ENCODE assay signal across 8 mouse cellular contexts in genomic region chr14:32159150-32159670, GRCm38 (mm10). TPM values are rescaled to one million over a fixed set of nuclear protein-coding genes. Genes with fewer than 3 reads are reported as not detected.
A peak's percentile ranks its signal among the peaks of the same experiment; 100 is the strongest.
DNase-seq lines count a peak whose midpoint lies in the region; ATAC-seq and TF ChIP-seq lines count a peak whose summit lies in the region.

No protein-coding gene starts in this region.

- H3K4me1 ChIP-seq in neural tube, embryonic 11.5 days (ENCODE audit: control insufficient read depth, insufficient read depth, low read length): peaks cover 7% of the 10 kb centered on the region; the same call in 1 of the 2 replicates
- H3K4me1 ChIP-seq in hindbrain, embryonic 11.5 days (replicated peaks; ENCODE audit: control insufficient read depth, insufficient read depth, low read length): peaks cover 4% of the 10 kb centered on the region; the same call in 1 of the 2 replicates
- H3K4me1 ChIP-seq in liver, embryonic 15.5 days (replicated peaks): peaks cover 51% of the 10 kb centered on the region
- H3K4me1 ChIP-seq in stomach, embryonic 14.5 days (ENCODE audit: control insufficient read depth, insufficient read depth, low read length): peaks cover 11% of the 10 kb centered on the region

- no peaks in the 10 kb centered on the region for H3K9me3 ChIP-seq in neural tube, embryonic 11.5 days (ENCODE audit: control insufficient read depth, low read length)
- no peaks in the 10 kb centered on the region for H3K9me3 ChIP-seq in hindbrain, embryonic 11.5 days (ENCODE audit: control insufficient read depth, low read length)
- no peaks in the 10 kb centered on the region for H3K9me3 ChIP-seq in liver, embryonic 15.5 days (replicated peaks)
- no peaks in the 10 kb centered on the region for H3K9me3 ChIP-seq in stomach, embryonic 14.5 days (ENCODE audit: control insufficient read depth, low read depth, low read length)

- no peak overlapping the region for H3K27ac ChIP-seq in neural tube, embryonic 11.5 days (ENCODE audit: low read depth, low read length)
- H3K27ac ChIP-seq in hindbrain, embryonic 11.5 days (ENCODE audit: low read depth, low read length): no peak overlapping the region
- peak overlapping the region; percentile 98 for H3K27ac ChIP-seq in liver, embryonic 15.5 days (replicated peaks)
- H3K27ac ChIP-seq in stomach, embryonic 14.5 days (ENCODE audit: low read length): peak overlapping the region; percentile 58; the same call in 1 of the 2 replicates

- no peak for TF ChIP-seq POLR2A in brain, embryonic 14.5 days (IDR thresholded peaks at IDR 0.05; ENCODE audit: borderline replicate concordance, extremely low read depth, insufficient read depth, insufficient read length, poor library complexity, severe bottlenecking)

- peak overlapping the region; percentile 44; the same call in 1 of the 2 replicates for H3K9ac ChIP-seq in neural tube, embryonic 11.5 days (ENCODE audit: low read length)
- peak overlapping the region; percentile 83 for H3K9ac ChIP-seq in hindbrain, embryonic 11.5 days (ENCODE audit: low read depth, low read length)
- peak overlapping the region; percentile 94; the same call in 1 of the 2 replicates for H3K9ac ChIP-seq in liver, embryonic 15.5 days
- H3K9ac ChIP-seq in stomach, embryonic 14.5 days (replicated peaks; ENCODE audit: low read depth, low read length): no peak overlapping the region; the same call in 1 of the 2 replicates

- peak overlapping the region; percentile 51 for H3K4me2 ChIP-seq in neural tube, embryonic 11.5 days (ENCODE audit: low read depth)
- peak overlapping the region; percentile 84 for H3K4me2 ChIP-seq in hindbrain, embryonic 11.5 days (replicated peaks; ENCODE audit: low read depth, low read length)
- peak overlapping the region; percentile 74 for H3K4me2 ChIP-seq in liver, embryonic 15.5 days
- H3K4me2 ChIP-seq in stomach, embryonic 14.5 days (replicated peaks; ENCODE audit: low read depth, low read length): peak overlapping the region; percentile 88

- H3K4me3 ChIP-seq in neural tube, embryonic 11.5 days (ENCODE audit: low read depth, low read length): peak overlapping the region; percentile 86
- H3K4me3 ChIP-seq in hindbrain, embryonic 11.5 days (ENCODE audit: low read depth, low read length): peak overlapping the region; percentile 85
- peak overlapping the region; percentile 87 for H3K4me3 ChIP-seq in liver, embryonic 15.5 days (replicated peaks)
- H3K4me3 ChIP-seq in stomach, embryonic 14.5 days (ENCODE audit: low read depth, low read length): peak overlapping the region; percentile 68

- no peak for DNase-seq in neural tube, embryonic 11.5 days (ENCODE audit: low spot score)
- no peak for DNase-seq in neural tube, embryonic 10.5 days (ENCODE audit: extremely low spot score, low spot score)
- peak; percentile 13 for DNase-seq in brain, embryonic 14.5 days (ENCODE audit: low read depth)
- peak; percentile 25 for DNase-seq in hindbrain, embryonic 11.5 days (ENCODE audit: low spot score)
- DNase-seq in adrenal gland, adult (ENCODE audit: inconsistent age in 2 of 2, low spot score in 1 of 2): no peak
- DNase-seq in layer of hippocampus, adult 11-12 months (ENCODE audit: low spot score): no peak

- 42% methylated on average over 4 of the region's 4 CpGs for WGBS in neural tube, embryonic 11.5 days
- WGBS in hindbrain, embryonic 11.5 days: 32% methylated on average over 4 of the region's 4 CpGs
- WGBS in liver, embryonic 15.5 days (ENCODE audit: insufficient replicate concordance): 23% methylated on average over 4 of the region's 4 CpGs
- 45% methylated on average over 4 of the region's 4 CpGs for WGBS in stomach, embryonic 14.5 days

- H3K27me3 ChIP-seq in neural tube, embryonic 11.5 days (ENCODE audit: control insufficient read depth, insufficient read depth, low read length): no peaks in the 10 kb centered on the region
- no peaks in the 10 kb centered on the region for H3K27me3 ChIP-seq in hindbrain, embryonic 11.5 days (ENCODE audit: control insufficient read depth, insufficient read depth, low read length)
- H3K27me3 ChIP-seq in liver, embryonic 15.5 days: no peaks in the 10 kb centered on the region
- no peaks in the 10 kb centered on the region for H3K27me3 ChIP-seq in stomach, embryonic 14.5 days (ENCODE audit: control insufficient read depth, insufficient read depth, low read length)

- no peak for TF ChIP-seq CTCF in brain, embryonic 14.5 days (IDR thresholded peaks at IDR 0.05; ENCODE audit: borderline replicate concordance, extremely low read depth, insufficient read depth, insufficient read length)

- ATAC-seq in neural tube, embryonic 11.5 days (ENCODE audit: insufficient read depth, low FRiP score, low TSS enrichment): peak; percentile 58
- ATAC-seq in hindbrain, embryonic 11.5 days (ENCODE audit: low FRiP score): peak; percentile 63
- peak; percentile 6 for ATAC-seq in liver, embryonic 15.5 days (ENCODE audit: insufficient read depth)
- ATAC-seq in stomach, embryonic 14.5 days (ENCODE audit: insufficient number of reproducible peaks, insufficient read depth, low FRiP score, low read depth): no peak

- H3K36me3 ChIP-seq in neural tube, embryonic 11.5 days (ENCODE audit: control insufficient read depth, insufficient read depth, low read length): no peaks in the 10 kb centered on the region
- H3K36me3 ChIP-seq in hindbrain, embryonic 11.5 days (ENCODE audit: control insufficient read depth, insufficient read depth, low read length): no peaks in the 10 kb centered on the region
- no peaks in the 10 kb centered on the region; the same call in 1 of the 2 replicates for H3K36me3 ChIP-seq in liver, embryonic 15.5 days (replicated peaks)
- no peaks in the 10 kb centered on the region for H3K36me3 ChIP-seq in stomach, embryonic 14.5 days (ENCODE audit: control insufficient read depth, insufficient read depth, low read length)

RNA-seq across cellular contexts. Expression of gene Ncoa4, which starts 0.5 kb away (rescaled TPM):
- 97.2 and 106 TPM in 2 replicates for polyA plus RNA-seq in neural tube, embryonic 11.5 days (2014; fragmentation: Nextera tagmentation; extraction: Ambion mirVana)
- 53.0 and 56.5 TPM in 2 replicates for polyA plus RNA-seq in brain, embryonic 14.5 days (2012; rRNA removed)
- polyA plus RNA-seq in hindbrain, embryonic 11.5 days (2014; fragmentation: Nextera tagmentation; extraction: Ambion mirVana): 101 and 103 TPM in 2 replicates
- polyA plus RNA-seq in liver, embryonic 15.5 days (2015; fragmentation: Nextera tagmentation; extraction: Ambion mirVana): 332 and 365 TPM in 2 replicates
- polyA plus RNA-seq in stomach, embryonic 14.5 days (2014; fragmentation: Nextera tagmentation; extraction: Ambion mirVana): 109 and 117 TPM in 2 replicates

RNA-seq across cellular contexts. Expression of gene Msmb, which starts 17.4 kb away (rescaled TPM):
- not detected in 2 replicates for polyA plus RNA-seq in neural tube, embryonic 11.5 days (2014; fragmentation: Nextera tagmentation; extraction: Ambion mirVana)
- not detected in 2 replicates for polyA plus RNA-seq in brain, embryonic 14.5 days (2012; rRNA removed)
- polyA plus RNA-seq in hindbrain, embryonic 11.5 days (2014; fragmentation: Nextera tagmentation; extraction: Ambion mirVana): not detected in 2 replicates
- 0.30 and 0.31 TPM in 2 replicates for polyA plus RNA-seq in liver, embryonic 15.5 days (2015; fragmentation: Nextera tagmentation; extraction: Ambion mirVana)
- polyA plus RNA-seq in stomach, embryonic 14.5 days (2014; fragmentation: Nextera tagmentation; extraction: Ambion mirVana): not detected in 2 replicates

RNA-seq across cellular contexts. Expression of gene Timm23, which starts 42.5 kb away (rescaled TPM):
- polyA plus RNA-seq in neural tube, embryonic 11.5 days (2014; fragmentation: Nextera tagmentation; extraction: Ambion mirVana): 303 and 304 TPM in 2 replicates
- 122 and 139 TPM in 2 replicates for polyA plus RNA-seq in brain, embryonic 14.5 days (2012; rRNA removed)
- polyA plus RNA-seq in hindbrain, embryonic 11.5 days (2014; fragmentation: Nextera tagmentation; extraction: Ambion mirVana): 257 and 276 TPM in 2 replicates
- 159 and 163 TPM in 2 replicates for polyA plus RNA-seq in liver, embryonic 15.5 days (2015; fragmentation: Nextera tagmentation; extraction: Ambion mirVana)
- 256 and 262 TPM in 2 replicates for polyA plus RNA-seq in stomach, embryonic 14.5 days (2014; fragmentation: Nextera tagmentation; extraction: Ambion mirVana)

RNA-seq across cellular contexts. Expression of gene Parg, which starts 42.5 kb away (rescaled TPM):
- 65.4 and 69.5 TPM in 2 replicates for polyA plus RNA-seq in neural tube, embryonic 11.5 days (2014; fragmentation: Nextera tagmentation; extraction: Ambion mirVana)
- polyA plus RNA-seq in brain, embryonic 14.5 days (2012; rRNA removed): 14.4 and 22.0 TPM in 2 replicates
- 62.0 and 69.8 TPM in 2 replicates for polyA plus RNA-seq in hindbrain, embryonic 11.5 days (2014; fragmentation: Nextera tagmentation; extraction: Ambion mirVana)
- polyA plus RNA-seq in liver, embryonic 15.5 days (2015; fragmentation: Nextera tagmentation; extraction: Ambion mirVana): 13.0 and 13.1 TPM in 2 replicates
- polyA plus RNA-seq in stomach, embryonic 14.5 days (2014; fragmentation: Nextera tagmentation; extraction: Ambion mirVana): 47.1 and 50.2 TPM in 2 replicates

Comparison
In these comparisons a context has a peak if more than half of its experiments do, and no peak if none do; other contexts are left out.
1. DNase-seq: peak in brain, embryonic 14.5 days (single experiment) and hindbrain, embryonic 11.5 days (single experiment); none in neural tube, embryonic 11.5 days (single experiment), neural tube, embryonic 10.5 days (single experiment), adrenal gland, adult (0 of 2) and layer of hippocampus, adult 11-12 months (single experiment).
2. H3K27ac ChIP-seq: peak in liver, embryonic 15.5 days (single experiment) and stomach, embryonic 14.5 days (single experiment); none in neural tube, embryonic 11.5 days (single experiment) and hindbrain, embryonic 11.5 days (single experiment).
3. Peak in every context shown above with its lines, with median percentiles within 50 percentile points of each other: H3K4me2 ChIP-seq and H3K4me3 ChIP-seq.